Mouse (Mus musculus): ENCODE data around the gene Unk. TPM values are rescaled to one million over a fixed set of nuclear protein-coding genes. Genes with fewer than 3 reads are reported as not detected.
A peak's percentile ranks its signal among the peaks of the same experiment; 100 is the strongest.

The Unk gene
- total and polyA plus RNA-seq, 2 experiments from 2014 or later, result 26.7 to 55.1 TPM

- peak; percentile 61 for TF ChIP-seq CTCF (IDR thresholded peaks at IDR 0.05)
- no peaks in the 10 kb centered on the region for H3K9me3 ChIP-seq (ENCODE audit: low read length)
- peak within 1 kb of the TSS; percentile 29; the same call in 1 of the 2 replicates for H3K9ac ChIP-seq (replicated peaks; ENCODE audit: low read length, poor library complexity, severe bottlenecking)
- peaks cover 20% of the 10 kb centered on the region for H3K36me3 ChIP-seq (ENCODE audit: insufficient read depth, low read length)
- H3K27me3 ChIP-seq (ENCODE audit: insufficient read depth, low read length), result no peaks in the 10 kb centered on the region
- 3% methylated on average over 40 of the region's 43 CpGs for WGBS
- peak within 1 kb of the TSS; percentile 4 for H3K27ac ChIP-seq (ENCODE audit: low read depth, low read length)
- H3K4me2 ChIP-seq (ENCODE audit: low read depth, low read length, poor library complexity, severe bottlenecking), result peak within 1 kb of the TSS; percentile 49
- DNase-seq (ENCODE audit: low spot score), result peak; percentile 100
- 0 out of 2 replicates have a peak, but pooled peaks cover 3% of the 10 kb centered on the region for H3K4me1 ChIP-seq (ENCODE audit: insufficient read depth, low read length)
- ATAC-seq (ENCODE audit: low FRiP score), result peak; percentile 96
- peak within 1 kb of the TSS; percentile 41 for H3K4me3 ChIP-seq (ENCODE audit: low read depth, low read length)
Observed at GRCm38 (mm10) chr11:116086258-116087193, 56.4 kb downstream of the Unk start, which contains the start of gene Wbp2. Wbp2 (minus strand) TSS chr11:116086995.

DNA sequence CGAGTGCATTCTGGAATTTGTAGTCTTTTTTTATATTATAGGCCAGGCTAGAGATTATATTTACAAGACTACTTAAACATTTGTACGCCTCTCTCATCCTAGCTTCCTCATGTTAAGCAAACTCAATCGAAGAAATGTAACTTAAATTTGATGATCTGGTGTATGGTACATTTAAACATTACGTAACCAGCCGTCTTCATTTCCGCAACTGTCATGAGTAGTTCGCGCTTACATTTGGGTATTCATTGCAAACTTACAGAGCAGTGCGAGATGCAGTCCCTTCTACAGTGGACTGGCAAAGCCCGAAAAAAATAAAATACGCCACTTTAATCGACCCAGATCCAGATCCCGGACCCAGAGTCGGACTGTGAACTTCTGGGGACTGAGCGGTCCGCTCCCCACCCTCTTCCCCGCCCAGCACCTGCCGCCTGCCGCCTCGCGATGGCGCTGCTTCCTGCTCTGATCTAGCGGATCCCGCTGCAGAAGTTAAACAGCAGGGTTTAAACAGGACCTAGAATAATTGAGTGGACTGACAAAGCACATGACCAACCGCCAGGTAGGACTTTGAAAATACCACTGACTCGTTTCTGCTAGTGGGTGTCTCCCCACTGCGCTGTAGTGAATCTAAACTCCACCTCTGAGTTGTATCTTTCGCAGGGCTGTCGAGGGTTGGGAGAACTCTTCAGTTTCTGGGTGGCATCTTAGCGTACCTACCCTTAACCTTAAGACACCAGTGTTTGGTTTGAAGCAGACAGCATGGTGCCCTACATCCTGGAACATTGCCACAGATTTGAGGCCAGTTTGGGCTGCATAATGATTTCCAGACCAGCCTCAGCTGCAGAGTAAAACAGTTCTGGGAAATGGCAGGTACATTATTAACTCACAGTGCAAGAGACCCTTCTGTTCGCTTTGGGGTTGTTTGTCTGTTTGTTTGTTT, 57.3 kb downstream of the Unk start:
- Histone ChIP-seq H3K4me2 (ENCODE audit: low read depth, low read length, poor library complexity, severe bottlenecking) (peak overlapping the region; percentile 46), H3K4me1 (ENCODE audit: insufficient read depth, low read length) (0 out of 2 replicates have a peak, but pooled peaks cover 3% of the 10 kb centered on the region), H3K4me3 (ENCODE audit: low read depth, low read length) (peak overlapping the region; percentile 41), H3K9ac (replicated peaks; ENCODE audit: low read length, poor library complexity, severe bottlenecking) (0 out of 2 replicates have a peak overlapping the region, but pooled peaks have one; percentile 3), H3K27me3 (ENCODE audit: insufficient read depth, low read length) (no peaks in the 10 kb centered on the region), H3K36me3 (ENCODE audit: insufficient read depth, low read length) (peaks cover 13% of the 10 kb centered on the region), H3K9me3 (ENCODE audit: low read length) (no peaks in the 10 kb centered on the region), H3K27ac (ENCODE audit: low read depth, low read length) (no peak overlapping the region)
- peak; percentile 91 for TF ChIP-seq CTCF (IDR thresholded peaks at IDR 0.05)
- peak; percentile 82 for DNase-seq (ENCODE audit: low spot score)
- peak; percentile 86 for ATAC-seq (ENCODE audit: low FRiP score)
- whole genome bisulfite sequencing, result 4% methylated on average over 31 of the region's 31 CpGs

- ATAC-seq (ENCODE audit: low FRiP score), result no peak
- no peak for DNase-seq (ENCODE audit: low spot score)
- H3K27me3 ChIP-seq (ENCODE audit: insufficient read depth, low read length), result no peaks in the 10 kb centered on the region
- no peaks in the 10 kb centered on the region for H3K9me3 ChIP-seq (ENCODE audit: low read length)
- H3K4me2 ChIP-seq (ENCODE audit: low read depth, low read length, poor library complexity, severe bottlenecking), result no peak overlapping the region
- no peak for TF ChIP-seq CTCF (IDR thresholded peaks at IDR 0.05)
- WGBS, result 86% methylated on average over 8 of the region's 8 CpGs
- H3K36me3 ChIP-seq (ENCODE audit: insufficient read depth, low read length), result peaks cover 8% of the 10 kb centered on the region
- H3K27ac ChIP-seq (ENCODE audit: low read depth, low read length), result no peak overlapping the region
- H3K4me3 ChIP-seq (ENCODE audit: low read depth, low read length), result no peak overlapping the region
- no peak overlapping the region for H3K9ac ChIP-seq (replicated peaks; ENCODE audit: low read length, poor library complexity, severe bottlenecking)
- 0 out of 2 replicates have a peak, but pooled peaks cover 3% of the 10 kb centered on the region for H3K4me1 ChIP-seq (ENCODE audit: insufficient read depth, low read length)
Observed at GRCm38 (mm10) chr11:116088188-116088587, 58.1 kb downstream of the Unk start.

DNA sequence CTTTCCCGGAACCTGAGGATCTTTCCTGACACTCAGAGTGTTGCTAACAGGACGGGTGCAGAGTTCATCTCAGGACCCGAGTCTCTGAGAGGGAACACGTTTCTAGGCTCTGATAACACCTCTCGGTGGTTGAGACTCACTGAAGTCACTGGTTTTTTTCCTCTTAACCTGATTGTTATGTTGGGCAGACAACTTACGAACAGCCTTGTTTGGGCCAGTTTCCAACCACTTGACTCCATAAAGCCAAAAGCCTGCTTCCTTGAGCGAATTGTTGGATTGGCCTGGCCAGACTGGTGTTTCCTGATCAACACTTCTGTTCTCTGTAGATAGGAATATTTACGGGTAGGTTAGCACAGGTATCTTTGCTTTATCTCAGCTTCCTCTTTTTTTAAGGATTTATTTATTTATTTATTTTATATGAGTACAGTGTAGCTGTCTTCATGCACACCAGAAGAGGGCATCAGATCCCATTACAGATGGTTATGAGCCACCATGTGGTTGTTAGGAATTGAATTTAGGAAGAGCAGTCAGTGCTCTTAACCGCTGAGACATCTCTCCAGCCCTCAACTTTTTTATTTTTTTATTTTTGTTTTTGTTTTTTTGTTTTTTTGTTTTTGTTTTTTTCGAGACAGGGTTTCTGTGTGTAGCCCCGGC, 58.7 kb downstream of the Unk start:
- H3K27me3 ChIP-seq (ENCODE audit: insufficient read depth, low read length), result no peaks in the 10 kb centered on the region
- ATAC-seq (ENCODE audit: low FRiP score) (no peak), DNase-seq (ENCODE audit: low spot score) (no peak)
- peaks cover 2% of the 10 kb centered on the region; the same call in 1 of the 2 replicates for H3K36me3 ChIP-seq (ENCODE audit: insufficient read depth, low read length)
- no peak overlapping the region for H3K9ac ChIP-seq (replicated peaks; ENCODE audit: low read length, poor library complexity, severe bottlenecking)
- H3K27ac ChIP-seq (ENCODE audit: low read depth, low read length), result no peak overlapping the region
- WGBS, result 84% methylated on average over 11 of the region's 11 CpGs
- no peak overlapping the region for H3K4me3 ChIP-seq (ENCODE audit: low read depth, low read length)
- H3K9me3 ChIP-seq (ENCODE audit: low read length), result no peaks in the 10 kb centered on the region
- H3K4me1 ChIP-seq (ENCODE audit: insufficient read depth, low read length), result 0 out of 2 replicates have a peak, but pooled peaks cover 3% of the 10 kb centered on the region
- H3K4me2 ChIP-seq (ENCODE audit: low read depth, low read length, poor library complexity, severe bottlenecking), result no peak overlapping the region
- TF ChIP-seq CTCF (IDR thresholded peaks at IDR 0.05), result peak; percentile 45

GRCm38 (mm10) chr11:116089545-116089944, 59.4 kb downstream of the Unk start:
- H3K9ac ChIP-seq (replicated peaks; ENCODE audit: low read length, poor library complexity, severe bottlenecking), result no peak overlapping the region
- DNase-seq (ENCODE audit: low spot score) (no peak), ATAC-seq (ENCODE audit: low FRiP score) (no peak)
- no peak overlapping the region for H3K27ac ChIP-seq (ENCODE audit: low read depth, low read length)
- no peaks in the 10 kb centered on the region for H3K9me3 ChIP-seq (ENCODE audit: low read length)
- WGBS, result 89% methylated on average over 6 of the region's 6 CpGs
- no peaks in the 10 kb centered on the region for H3K36me3 ChIP-seq (ENCODE audit: insufficient read depth, low read length)
- TF ChIP-seq CTCF (IDR thresholded peaks at IDR 0.05), result no peak
- no peak overlapping the region for H3K4me2 ChIP-seq (ENCODE audit: low read depth, low read length, poor library complexity, severe bottlenecking)
- no peak overlapping the region for H3K4me3 ChIP-seq (ENCODE audit: low read depth, low read length)
- no peaks in the 10 kb centered on the region for H3K27me3 ChIP-seq (ENCODE audit: insufficient read depth, low read length)
- 0 out of 2 replicates have a peak, but pooled peaks cover 3% of the 10 kb centered on the region for H3K4me1 ChIP-seq (ENCODE audit: insufficient read depth, low read length)
